Mouse (Mus musculus): ENCODE measurements around the gene Gla.
"Not testable (repeated sequence)": the region's sequence is repeated elsewhere in the genome, so short reads cannot be mapped to it uniquely, and the experiment has no call there.

Gla gene

DNA sequence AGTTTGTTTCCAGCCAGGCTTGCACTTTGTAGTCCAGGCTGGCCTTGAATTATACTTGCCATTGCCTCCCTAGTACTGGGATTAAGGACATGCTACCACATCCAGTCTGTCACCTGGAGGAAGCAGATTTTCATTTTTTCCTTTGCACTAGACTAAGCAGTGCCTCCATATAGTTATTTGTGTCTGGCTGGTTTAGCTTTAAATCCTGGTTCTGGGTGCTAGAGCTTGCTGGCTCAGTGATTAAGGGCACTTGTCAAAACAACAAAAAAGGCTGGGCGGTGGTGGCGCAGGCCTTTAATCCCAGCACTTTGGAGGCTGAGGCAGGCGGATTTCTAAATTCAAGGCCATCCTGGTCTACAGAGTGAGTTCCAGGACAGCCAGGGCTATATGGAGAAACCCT, 11.9 kb downstream of the Gla start:
- no peak for DNase-seq (ENCODE audit: low read depth, low spot score)

- DNase-seq (ENCODE audit: low read depth, low spot score) = no peak
These were observed 12.7 kb downstream of the Gla start for GRCm38 (mm10) chrX:134588261-134588660.

- no peak for DNase-seq (ENCODE audit: low read depth, low spot score)
These were observed 14.5 kb downstream of the Gla start for GRCm38 (mm10) chrX:134586447-134586846.

- peak; percentile 71 for DNase-seq (ENCODE audit: low read depth, low spot score)
These were observed 15.6 kb downstream of the Gla start, which contains the start of gene Rpl36a for GRCm38 (mm10) chrX:134585103-134586002. TSS of gene Rpl36a (plus strand) at chrX:134585654.

- no peak for DNase-seq (ENCODE audit: low read depth, low spot score)
These were observed 17.8 kb downstream of the Gla start, which contains the start of gene Btk for GRCm38 (mm10) chrX:134582888-134583669. TSS of gene Btk (minus strand) at chrX:134583570.

GRCm38 (mm10) chrX:134582270-134582669, 18.7 kb downstream of the Gla start:
- no peak for DNase-seq (ENCODE audit: low read depth, low spot score)

- DNase-seq (ENCODE audit: low read depth, low spot score) = no peak
These were observed 20.2 kb downstream of the Gla start for GRCm38 (mm10) chrX:134580528-134581305.

DNA sequence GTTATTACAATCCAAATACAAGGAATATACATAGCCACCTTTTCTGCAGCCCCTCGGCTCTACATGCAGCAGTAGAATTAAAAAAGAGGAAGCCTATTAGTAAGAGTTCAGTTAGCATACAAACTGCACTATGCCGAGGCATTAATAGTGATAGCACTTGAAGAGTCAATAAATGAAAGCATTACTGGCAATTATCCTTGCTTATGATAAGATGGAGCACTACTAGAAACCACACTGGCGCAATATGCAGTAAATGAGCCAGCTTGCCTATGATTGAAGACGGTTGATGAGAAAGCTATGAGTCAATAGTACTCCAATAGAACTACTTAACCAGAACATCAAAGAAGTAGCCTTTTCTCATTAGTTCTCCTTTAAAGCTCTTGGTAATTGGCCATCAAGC, 23.0 kb downstream of the Gla start:
- DNase-seq (ENCODE audit: low read depth, low spot score) = no peak

- no peak for DNase-seq (ENCODE audit: low read depth, low spot score)
These were observed 34.2 kb downstream of the Gla start for GRCm38 (mm10) chrX:134566536-134567222.

DNA sequence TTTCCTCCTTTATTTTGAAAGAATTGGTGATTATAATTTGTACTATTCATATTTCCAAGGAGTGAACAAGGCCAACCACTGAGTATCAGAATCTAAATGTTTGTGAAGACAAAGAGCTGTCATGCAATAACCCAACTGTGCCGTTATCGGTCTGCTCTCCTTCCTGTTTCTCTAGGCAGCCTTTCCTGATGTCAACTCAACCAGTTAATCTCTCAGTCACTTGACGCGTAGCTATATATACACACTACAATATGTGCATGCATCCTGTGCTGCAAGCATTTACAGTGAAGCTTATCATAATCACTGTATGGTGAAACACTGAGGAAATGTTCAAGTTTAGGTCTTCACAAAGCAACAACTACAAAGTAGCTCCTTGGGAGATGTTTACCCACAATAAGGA, 36.6 kb downstream of the Gla start:
- no peak for DNase-seq (ENCODE audit: low read depth, low spot score)

DNA sequence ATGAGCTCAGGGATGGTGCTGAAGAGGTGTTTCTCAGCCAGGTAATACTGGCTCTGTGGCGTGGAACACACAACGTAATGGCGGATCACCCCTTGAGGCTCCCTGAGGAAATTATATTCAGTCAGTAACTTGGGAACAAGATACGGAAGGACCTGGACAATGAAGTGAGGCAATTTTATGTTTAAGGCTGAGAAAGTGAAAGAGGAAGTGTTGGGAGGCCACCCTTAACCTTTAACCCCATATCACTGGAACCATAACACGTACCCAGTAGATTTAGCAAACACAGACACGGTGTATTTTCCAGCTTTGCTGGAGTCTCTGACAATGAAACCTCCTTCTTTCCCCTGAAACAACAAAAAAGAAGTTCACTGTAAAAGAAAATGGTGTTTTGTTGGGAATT, 46.5 kb downstream of the Gla start:
- DNase-seq (ENCODE audit: low read depth, low spot score) = no peak

DNA sequence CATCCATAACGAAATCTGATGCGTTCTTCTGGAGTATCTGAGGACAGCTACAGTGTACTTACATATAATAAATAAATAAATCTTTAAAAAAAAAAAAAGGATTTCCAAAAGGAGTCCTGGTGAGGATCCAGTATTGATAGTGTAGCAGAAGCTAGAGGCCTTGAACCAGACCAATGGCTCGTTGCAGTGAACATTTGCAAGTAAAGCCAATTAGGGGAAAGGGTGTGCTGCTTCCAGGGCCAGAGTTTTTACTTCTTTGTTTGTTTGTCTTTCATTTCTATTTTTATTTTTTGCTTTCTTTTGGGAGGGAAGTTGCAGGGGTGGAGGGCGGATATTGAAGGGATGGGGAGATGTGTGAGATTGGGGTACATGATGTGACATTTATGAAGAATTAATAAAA, 47.6 kb downstream of the Gla start:
- no peak for DNase-seq (ENCODE audit: low read depth, low spot score)

DNA sequence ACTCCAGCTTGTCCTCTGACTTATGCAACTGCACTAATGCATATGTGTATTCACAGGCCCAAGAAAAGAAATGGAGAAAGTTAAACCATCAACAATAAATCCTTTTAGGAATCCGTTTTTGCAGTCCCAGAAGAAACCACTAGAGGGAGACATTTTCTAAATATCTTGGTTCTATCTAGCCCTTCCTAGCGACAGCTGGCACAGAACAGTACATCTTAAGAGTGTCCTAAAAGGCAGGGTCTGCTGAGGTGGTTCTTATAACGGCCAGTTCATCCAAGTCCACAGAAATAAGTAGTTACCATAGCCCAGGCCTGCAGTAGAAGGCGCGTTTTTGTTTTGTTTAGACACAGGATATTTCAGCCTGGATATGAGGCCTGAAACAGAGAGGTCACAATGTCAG, 50.0 kb downstream of the Gla start:
- DNase-seq (ENCODE audit: low read depth, low spot score) = no peak

GRCm38 (mm10) chrX:134547330-134547729, 53.6 kb downstream of the Gla start:
- no peak for DNase-seq (ENCODE audit: low read depth, low spot score)

DNA sequence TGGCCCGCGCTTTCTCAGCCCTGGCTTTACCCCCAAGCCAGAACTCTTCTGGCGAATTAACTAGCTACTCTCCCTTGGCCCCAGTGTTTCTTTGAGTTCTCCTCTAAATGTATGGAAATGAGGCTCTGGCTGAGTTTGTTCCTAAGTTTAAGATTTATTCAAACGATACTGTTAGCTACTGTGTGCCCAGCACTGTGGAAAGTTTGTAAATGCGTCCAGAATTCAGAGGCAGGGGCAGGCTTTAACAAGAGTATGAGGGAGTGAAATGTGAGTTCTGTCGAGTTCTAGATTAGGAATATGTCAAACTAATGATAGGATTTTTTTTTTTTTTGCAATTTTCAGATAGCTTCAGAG, 59.0 kb downstream of the Gla start:
- no peak for DNase-seq (ENCODE audit: low read depth, low spot score)

DNA sequence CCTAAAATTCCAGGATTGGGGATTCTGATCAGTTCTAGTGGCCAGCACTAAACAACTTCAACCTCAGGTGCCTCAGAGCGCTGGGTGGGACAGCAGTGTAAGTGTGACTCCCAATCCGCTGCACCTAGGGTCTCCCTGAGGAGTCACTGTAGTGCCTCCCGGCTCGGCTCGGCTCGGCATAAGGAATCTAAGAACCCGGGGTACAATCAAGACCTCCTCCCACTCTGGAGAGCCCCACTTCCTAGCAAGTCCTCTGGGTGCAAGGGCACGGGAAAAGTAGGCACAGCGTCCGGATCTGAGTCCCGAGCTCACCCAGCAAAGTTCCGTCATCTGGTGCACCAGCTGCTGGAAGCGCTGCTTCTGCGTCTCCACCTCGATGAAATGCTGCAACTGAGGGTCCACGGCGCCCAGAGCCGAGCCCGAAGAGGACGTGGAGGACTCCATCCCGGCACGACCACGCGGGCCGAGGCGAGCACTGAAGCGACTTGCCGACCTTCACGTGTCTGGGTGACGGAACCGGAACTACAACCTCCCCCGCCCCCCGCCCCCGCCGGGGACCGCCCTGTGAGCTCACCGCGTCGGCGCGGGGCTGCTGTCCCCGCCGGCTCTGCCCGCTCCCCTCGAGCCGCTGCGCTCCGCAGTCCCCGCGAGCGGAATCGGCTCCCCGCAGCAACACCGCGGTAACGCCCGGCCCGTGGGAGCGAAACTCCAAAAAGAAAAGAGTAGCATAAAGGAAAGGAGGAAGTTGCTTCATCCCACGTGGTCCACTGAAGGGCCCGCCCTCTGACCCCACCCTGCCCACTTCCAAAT, 59.6 kb downstream of the Gla start, which contains the start of gene Timm8a1:
TSS of gene Timm8a1 (minus strand) at position 721 of the 810 bp plus-strand sequence.
- no peak for DNase-seq (ENCODE audit: low read depth, low spot score)

DNA sequence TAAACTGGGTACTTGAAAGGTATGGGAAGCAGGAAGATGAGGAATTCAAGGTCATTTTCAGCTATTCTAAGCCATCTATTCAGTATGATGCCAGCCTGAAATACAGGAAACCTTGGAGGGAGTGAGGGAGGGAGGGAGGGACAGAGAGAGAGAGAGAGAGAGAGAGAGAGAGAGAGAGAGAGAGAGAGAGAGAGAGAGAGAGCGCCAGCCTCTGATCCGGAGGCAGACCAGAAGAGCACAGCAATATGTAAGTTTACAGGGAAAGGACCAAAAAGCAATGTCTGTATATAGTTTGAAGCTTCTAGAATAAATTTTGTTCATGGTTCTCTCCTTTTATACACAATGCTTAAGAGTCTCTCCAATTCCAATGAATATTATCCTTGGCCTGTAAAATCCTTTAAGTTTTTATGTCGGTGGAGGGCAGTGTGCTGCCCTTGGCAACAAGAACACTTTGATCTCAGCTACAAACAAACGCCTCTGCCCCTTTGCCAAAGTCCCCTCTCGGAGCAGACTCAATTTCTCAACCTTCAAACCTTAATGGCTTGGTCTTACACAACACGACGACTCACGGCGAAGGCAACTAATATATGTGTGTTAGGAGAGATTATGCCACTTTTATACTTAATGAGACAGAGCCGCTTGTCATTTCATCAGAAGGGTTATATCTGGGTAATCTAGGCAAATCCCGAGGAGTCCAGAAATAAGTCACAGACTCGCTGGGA, 60.4 kb downstream of the Gla start:
- DNase-seq (ENCODE audit: low read depth, low spot score) = no peak

DNA sequence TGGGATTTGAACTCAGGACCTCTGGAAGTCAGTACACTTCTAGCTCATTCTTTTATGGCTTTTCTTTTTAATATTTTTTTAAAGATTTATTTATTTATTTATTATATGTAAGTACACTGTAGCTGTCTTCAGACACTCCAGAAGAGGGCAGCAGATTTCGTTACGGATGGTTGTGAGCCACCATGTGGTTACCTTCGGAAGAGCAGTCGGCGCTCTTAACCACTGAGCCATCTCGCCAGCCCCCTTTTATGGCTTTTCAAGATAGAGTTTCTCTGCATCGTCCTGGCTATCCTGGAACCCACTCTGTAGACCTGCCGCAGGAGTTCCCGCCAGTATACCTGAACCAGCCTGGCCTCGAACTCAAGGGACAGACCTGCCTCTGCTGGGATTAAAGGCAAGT, 61.1 kb downstream of the Gla start:
- not testable (repeated sequence) for DNase-seq (ENCODE audit: low read depth, low spot score)

Measured in c-Kit-negative CD71-positive TER-119-positive erythroid progenitor cells, embryonic 14.5 days (primary cell).